In genomic region chr4:138913141-138913787, GRCm38 (mm10) we compare ENCODE assay signal across 9 mouse cellular contexts. TPM values are rescaled to one million over a fixed set of nuclear protein-coding genes. Genes with fewer than 3 reads are reported as not detected.
DNase-seq lines count a peak whose midpoint lies in the region; ATAC-seq and TF ChIP-seq lines count a peak whose summit lies in the region.
"Had no signal": no experiment of that assay in that cellular context is flagged by ENCODE, and none has a peak within 500 bp of the region (broad histone marks: within the 10 kb centered on the region; RNA-seq: fewer than 3 reads in every experiment).

No protein-coding gene starts in this region.

- ATAC-seq in embryonic facial prominence, embryonic 15.5 days (ENCODE audit: insufficient number of reproducible peaks, low FRiP score, low TSS enrichment, low read depth) = peak; percentile 3; the same call in 1 of the 2 replicates
- peak; percentile 45 for ATAC-seq in hindbrain, embryonic 16.5 days

- peak overlapping the region; percentile 83 for H3K4me3 ChIP-seq in embryonic facial prominence, embryonic 15.5 days (replicated peaks)
- H3K4me3 ChIP-seq in hindbrain, embryonic 16.5 days (ENCODE audit: low read length) = peak overlapping the region; percentile 99
- H3K4me3 ChIP-seq in lung, adult 2 months (replicated peaks; ENCODE audit: extremely low read depth, low read depth, low read length) = peak overlapping the region; percentile 83

- H3K36me3 ChIP-seq in embryonic facial prominence, embryonic 15.5 days = peaks cover 7% of the 10 kb centered on the region; the same call in 1 of the 2 replicates
- peaks cover 7% of the 10 kb centered on the region; the same call in 1 of the 2 replicates for H3K36me3 ChIP-seq in hindbrain, embryonic 16.5 days (ENCODE audit: control insufficient read depth, insufficient read depth, low read length)

- H3K27me3 ChIP-seq in embryonic facial prominence, embryonic 15.5 days = no peaks in the 10 kb centered on the region
- no peaks in the 10 kb centered on the region for H3K27me3 ChIP-seq in hindbrain, embryonic 16.5 days (replicated peaks; ENCODE audit: control insufficient read depth, insufficient read depth, low read length)

- WGBS in embryonic facial prominence, embryonic 15.5 days = under 1% methylated on average over 51 of the region's 52 CpGs
- under 1% methylated on average over 39 of the region's 52 CpGs for WGBS in hindbrain, embryonic 16.5 days
- under 1% methylated on average over 52 of the region's 52 CpGs for WGBS in lung, adult 2 months

- no peak for TF ChIP-seq CTCF in lung, adult 2 months (IDR thresholded peaks at IDR 0.05; ENCODE audit: insufficient read depth, low read length)

- H3K27ac ChIP-seq in embryonic facial prominence, embryonic 15.5 days (replicated peaks) = no peak overlapping the region
- H3K27ac ChIP-seq in hindbrain, embryonic 16.5 days (ENCODE audit: low read depth, low read length) = peak overlapping the region; percentile 78

- peak overlapping the region; percentile 85 for H3K4me2 ChIP-seq in embryonic facial prominence, embryonic 15.5 days (replicated peaks)
- H3K4me2 ChIP-seq in hindbrain, embryonic 16.5 days (ENCODE audit: low read length) = peak overlapping the region; percentile 90

- no peak for TF ChIP-seq POLR2A in lung, adult 2 months (IDR thresholded peaks at IDR 0.05; ENCODE audit: borderline replicate concordance, extremely low read depth, low read depth, low read length)

- peak; percentile 29 for DNase-seq in cerebellum, adult 9-10 months
- DNase-seq in cerebellum, adult 11-12 months = no peak
- DNase-seq in CD8-positive naive resting alpha-beta T cell, adult 2 months (ENCODE audit: low read depth in 2 of 2, low spot score in 2 of 2) = peak; percentile 9 to 14
- DNase-seq in lung, adult 2 months = no peak
- peak; percentile 19 for DNase-seq in skeletal muscle tissue, adult 2 months (ENCODE audit: low read depth, low spot score)
- DNase-seq in layer of hippocampus, postnatal 25 days (ENCODE audit: extremely low spot score in 1 of 2, low spot score in 1 of 2) = no peak

- peaks cover 12% of the 10 kb centered on the region for H3K4me1 ChIP-seq in embryonic facial prominence, embryonic 15.5 days
- H3K4me1 ChIP-seq in hindbrain, embryonic 16.5 days (ENCODE audit: control insufficient read depth, insufficient read depth, low read depth, low read length) = peaks cover 12% of the 10 kb centered on the region
- H3K4me1 ChIP-seq in lung, adult 2 months (ENCODE audit: control insufficient read depth, insufficient read depth, low read length) = peaks cover 5% of the 10 kb centered on the region

- no peaks in the 10 kb centered on the region for H3K9me3 ChIP-seq in embryonic facial prominence, embryonic 15.5 days (replicated peaks)
- H3K9me3 ChIP-seq in hindbrain, embryonic 16.5 days (ENCODE audit: control insufficient read depth, low read length) = no peaks in the 10 kb centered on the region

- H3K9ac ChIP-seq in embryonic facial prominence, embryonic 15.5 days = peak overlapping the region; percentile 58
- H3K9ac ChIP-seq in hindbrain, embryonic 16.5 days (ENCODE audit: low read depth, low read length) = peak overlapping the region; percentile 93

RNA-seq across cellular contexts. Expression of gene Otud3, which starts 0.5 kb away (rescaled TPM):
- 4.0 and 4.1 TPM in 2 replicates for polyA plus RNA-seq in embryonic facial prominence, embryonic 15.5 days (2015; fragmentation: Nextera tagmentation; extraction: Ambion mirVana)
- polyA plus RNA-seq in hindbrain, embryonic 16.5 days (2015; fragmentation: Nextera tagmentation; extraction: Ambion mirVana) = 2.4 and 3.1 TPM in 2 replicates
- polyA plus RNA-seq in lung, adult 2 months (2012; rRNA removed) = 8.4 and 9.1 TPM in 2 replicates
- total RNA-seq in layer of hippocampus, postnatal 25 days (2021) = 10 to 100 TPM in 1 of 2 experiments, 1 to 10 TPM in 1; 9.3 to 13.2 TPM

RNA-seq across cellular contexts. Expression of gene Pla2g2e, which starts 35.5 kb away (rescaled TPM):
- polyA plus RNA-seq in embryonic facial prominence, embryonic 15.5 days (2015; fragmentation: Nextera tagmentation; extraction: Ambion mirVana) = 0.96 and 1.1 TPM in 2 replicates
- not detected in 2 replicates for polyA plus RNA-seq in hindbrain, embryonic 16.5 days (2015; fragmentation: Nextera tagmentation; extraction: Ambion mirVana)
- 1.2 and 2.2 TPM in 2 replicates for polyA plus RNA-seq in lung, adult 2 months (2012; rRNA removed)
- not detected for total RNA-seq in layer of hippocampus, postnatal 25 days (2021)

RNA-seq across cellular contexts. Expression of gene Gm13030, which starts 39.5 kb away (rescaled TPM):
- not detected in 2 replicates for polyA plus RNA-seq in embryonic facial prominence, embryonic 15.5 days (2015; fragmentation: Nextera tagmentation; extraction: Ambion mirVana)
- not detected in 2 replicates for polyA plus RNA-seq in hindbrain, embryonic 16.5 days (2015; fragmentation: Nextera tagmentation; extraction: Ambion mirVana)
- not detected in 2 replicates for polyA plus RNA-seq in lung, adult 2 months (2012; rRNA removed)
- not detected for total RNA-seq in layer of hippocampus, postnatal 25 days (2021)
- polyA plus RNA-seq: large intestine, adult 2 months had no signal

RNA-seq across cellular contexts. Expression of gene Pla2g5, which starts 50.0 kb away (rescaled TPM):
- polyA plus RNA-seq in embryonic facial prominence, embryonic 15.5 days (2015; fragmentation: Nextera tagmentation; extraction: Ambion mirVana) = 3.0 and 3.5 TPM in 2 replicates
- 0.27 and 0.38 TPM in 2 replicates for polyA plus RNA-seq in hindbrain, embryonic 16.5 days (2015; fragmentation: Nextera tagmentation; extraction: Ambion mirVana)
- 0.57 and 1.3 TPM in 2 replicates for polyA plus RNA-seq in lung, adult 2 months (2012; rRNA removed)
- total RNA-seq in layer of hippocampus, postnatal 25 days (2021) = 1 to 10 TPM in 1 of 2 experiments, under 1 TPM in 1; 0.76 to 1.1 TPM

RNA-seq across cellular contexts. Expression of gene Rnf186, which starts 53.6 kb away (rescaled TPM):
- 0.43 TPM in 1 of 2 replicates, not detected in the other for polyA plus RNA-seq in embryonic facial prominence, embryonic 15.5 days (2015; fragmentation: Nextera tagmentation; extraction: Ambion mirVana)
- not detected in 2 replicates for polyA plus RNA-seq in hindbrain, embryonic 16.5 days (2015; fragmentation: Nextera tagmentation; extraction: Ambion mirVana)
- 74.5 and 93.5 TPM in 2 replicates for polyA plus RNA-seq in lung, adult 2 months (2012; rRNA removed)
- total RNA-seq in layer of hippocampus, postnatal 25 days (2021) = not detected

Comparison
In these comparisons a context has a peak if more than half of its experiments do, and no peak if none do; other contexts are left out.
1. DNase-seq: peak in cerebellum, adult 9-10 months (single experiment), CD8-positive naive resting alpha-beta T cell, adult 2 months (2 of 2) and skeletal muscle tissue, adult 2 months (single experiment); none in cerebellum, adult 11-12 months (single experiment), lung, adult 2 months (single experiment) and layer of hippocampus, postnatal 25 days (0 of 2).
2. Peak in every context shown above with its lines, with median percentiles within 50 percentile points of each other: H3K4me3 ChIP-seq.